Mouse (Mus musculus): Measurements from ENCODE around the gene Fndc11.
"Not testable (repeated sequence)": the region's sequence is repeated elsewhere in the genome, so short reads cannot be mapped to it uniquely, and the experiment has no call there.

Gene Fndc11

DNA sequence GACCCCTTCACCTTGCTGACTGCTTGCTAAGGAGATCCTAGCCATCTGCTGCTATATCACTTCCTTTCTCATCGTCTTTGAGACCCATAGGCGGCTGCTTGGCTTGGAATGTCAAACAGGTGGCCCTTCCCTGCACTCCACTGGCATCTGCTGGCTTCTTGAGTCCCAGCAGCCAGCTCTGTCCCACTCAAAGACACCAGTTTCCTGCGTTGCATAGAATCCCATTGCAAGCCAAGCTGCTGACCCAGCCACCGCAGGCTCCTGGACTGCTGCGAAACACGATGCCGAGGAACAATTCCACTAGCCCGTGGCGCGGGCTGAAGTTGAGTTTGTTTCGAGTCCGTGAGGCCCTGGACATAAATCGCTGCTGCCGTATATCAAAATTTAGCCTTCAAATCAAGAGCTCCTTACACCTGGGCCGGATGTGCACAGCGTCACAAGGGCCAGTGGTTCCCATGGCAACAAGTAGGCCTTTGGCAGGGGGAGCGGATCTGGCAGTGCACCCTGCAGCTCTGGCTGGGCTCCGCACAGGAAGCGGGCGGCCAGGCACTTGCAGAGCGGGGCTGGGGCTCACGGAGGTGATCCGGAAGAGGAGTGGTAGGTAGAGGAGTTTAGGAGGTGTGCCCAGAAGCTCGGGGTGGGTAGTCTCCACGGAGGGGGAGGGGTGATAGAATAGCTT lies at the start of gene Fndc11:
Gene Fndc11 (plus strand): TSS at position 476 of the 679 bp plus-strand sequence.
- DNase-seq = peak; percentile 95

DNA sequence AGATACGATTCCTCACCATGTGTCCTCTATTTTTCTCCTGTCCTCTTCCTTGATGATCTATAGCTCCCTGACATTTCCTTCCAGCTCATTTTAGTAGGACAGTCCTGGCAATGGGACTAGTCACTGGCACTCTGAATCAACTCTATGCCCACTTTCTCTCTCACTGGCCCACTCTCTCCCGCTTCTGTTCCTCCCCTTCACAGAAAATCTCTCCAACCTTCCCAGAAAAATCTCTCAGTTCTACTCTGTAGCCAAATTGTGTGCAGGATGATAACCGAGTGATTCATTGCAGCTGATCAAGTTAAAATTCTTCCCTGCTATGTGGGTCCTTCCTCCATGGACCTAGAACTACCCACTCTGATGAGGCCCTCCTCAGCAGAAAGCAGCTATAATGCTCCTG lies 45.2 kb upstream of the Fndc11 start:
- no peak for DNase-seq

DNA sequence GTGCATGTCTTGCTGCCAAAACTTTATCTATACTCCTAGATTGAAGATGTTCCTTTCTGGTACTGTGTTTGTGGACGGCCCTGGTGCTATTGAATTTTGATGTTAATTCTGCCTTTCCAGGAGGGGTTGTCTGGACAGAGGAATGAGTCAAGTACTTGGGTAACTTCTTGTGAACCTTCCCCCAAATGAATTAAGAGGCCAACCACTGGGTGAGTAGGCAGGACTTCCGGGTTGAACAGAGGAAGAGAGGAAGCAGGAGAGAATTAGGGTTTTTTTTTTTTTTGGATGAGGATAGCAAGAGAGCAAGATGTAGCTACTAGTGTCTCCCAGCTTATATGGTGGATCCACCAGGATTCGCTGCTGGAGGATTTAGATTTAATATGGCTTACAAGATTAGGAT lies 41.8 kb upstream of the Fndc11 start:
- no peak for DNase-seq

DNA sequence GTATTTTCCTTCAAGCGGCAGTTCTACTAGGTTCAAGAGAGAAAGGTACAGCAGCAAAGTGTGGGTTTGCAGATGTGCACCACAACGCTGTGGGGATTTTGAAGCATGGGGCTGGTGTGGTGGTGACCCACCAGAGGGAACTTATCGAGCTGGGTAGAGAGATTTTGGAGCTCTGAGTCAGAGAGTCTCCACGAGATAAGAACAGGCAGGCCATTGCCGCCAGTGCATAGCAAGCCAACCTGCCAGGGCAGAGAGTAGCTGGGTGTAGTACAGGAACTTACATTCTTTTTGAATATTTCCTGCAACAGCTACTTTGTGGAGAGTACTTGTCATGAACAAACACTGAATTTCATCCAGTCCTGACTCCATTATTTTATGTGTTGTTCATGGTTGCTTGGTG lies 41.3 kb upstream of the Fndc11 start:
- DNase-seq = no peak

DNA sequence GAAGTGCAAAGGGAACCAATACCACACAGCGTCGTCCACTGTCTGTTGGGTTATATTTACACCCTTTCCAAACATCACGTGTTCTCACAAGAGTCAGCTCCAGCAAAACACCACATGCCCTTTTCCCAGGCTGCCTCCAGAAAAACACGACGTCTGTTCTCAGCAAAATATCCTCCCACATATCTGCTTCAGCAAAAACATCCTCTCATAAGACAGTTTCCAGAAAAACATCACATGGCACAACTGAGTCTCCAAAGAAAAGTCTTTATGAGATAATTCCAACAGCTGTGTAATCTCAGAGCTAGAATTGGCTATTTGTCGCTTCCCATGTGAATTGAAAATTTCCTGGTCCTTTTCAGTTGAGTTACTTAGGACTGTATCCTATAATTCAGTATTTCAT lies 38.9 kb upstream of the Fndc11 start:
- DNase-seq = no peak

DNA sequence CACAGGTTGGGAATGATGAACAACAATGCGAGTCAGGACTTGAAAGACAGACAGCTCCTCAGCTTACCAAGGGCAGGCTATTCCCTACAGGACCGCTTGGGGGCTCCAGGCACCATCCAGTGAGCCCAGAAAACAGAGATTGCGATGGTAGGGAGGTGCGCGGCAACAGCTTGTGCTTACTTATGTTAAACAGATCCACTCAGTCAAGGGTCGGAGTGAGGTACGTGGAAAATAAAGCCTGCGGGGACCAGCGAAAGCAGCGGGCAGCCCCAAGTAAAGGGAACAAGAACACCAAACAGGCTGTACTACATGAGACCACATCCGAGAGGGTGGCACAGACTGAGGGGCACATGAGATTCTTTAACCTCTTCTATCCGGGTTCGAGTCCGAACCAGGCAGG lies 33.2 kb upstream of the Fndc11 start:
- peak; percentile 89 for DNase-seq

DNA sequence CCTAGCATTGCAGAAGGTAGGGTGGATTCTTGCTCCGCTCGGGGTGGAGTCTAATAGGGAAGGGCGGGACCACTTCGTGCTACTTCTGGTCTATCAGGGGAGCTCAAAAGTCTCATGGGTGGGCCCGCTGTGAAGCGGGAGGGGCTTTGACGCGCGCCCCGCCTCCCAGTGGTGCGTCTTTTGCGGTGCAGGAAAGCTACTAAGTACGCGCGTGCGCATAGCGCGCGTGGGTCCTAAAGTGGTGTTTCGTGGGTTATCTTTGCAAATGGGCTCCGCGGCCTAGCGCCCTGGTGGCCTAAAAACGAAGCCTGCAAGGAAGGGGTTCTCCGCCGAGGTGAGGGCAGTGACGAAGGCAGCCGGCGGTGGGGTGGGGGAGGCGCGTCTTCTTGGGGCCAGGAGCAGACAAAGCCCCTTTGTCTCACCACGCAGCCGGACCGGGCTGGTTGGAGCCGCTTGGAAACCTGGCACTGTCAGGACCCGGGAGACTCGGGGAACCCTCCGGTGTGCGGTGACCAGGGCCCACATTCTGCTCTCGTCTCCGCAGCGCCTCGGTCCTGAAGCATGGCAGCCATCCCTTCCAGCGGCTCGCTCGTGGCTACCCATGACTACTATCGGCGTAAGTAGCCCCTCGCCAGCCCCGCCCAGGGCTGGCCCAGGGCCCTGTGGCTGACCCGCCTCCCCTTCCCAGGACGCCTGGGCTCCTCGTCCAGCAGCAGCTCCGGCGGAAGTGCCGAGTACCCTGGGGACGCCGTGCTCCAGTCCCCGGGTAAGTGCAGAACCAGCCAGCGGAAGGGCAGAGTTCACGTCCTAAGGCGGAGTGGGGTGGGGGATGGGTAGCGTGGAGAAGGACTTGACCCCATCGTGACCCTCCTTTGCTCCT lies 32.5 kb upstream of the Fndc11 start, which contains the start of gene Ppdpf:
Gene Ppdpf (plus strand): TSS at position 127 of the 880 bp plus-strand sequence.
- DNase-seq = peak; percentile 96

DNA sequence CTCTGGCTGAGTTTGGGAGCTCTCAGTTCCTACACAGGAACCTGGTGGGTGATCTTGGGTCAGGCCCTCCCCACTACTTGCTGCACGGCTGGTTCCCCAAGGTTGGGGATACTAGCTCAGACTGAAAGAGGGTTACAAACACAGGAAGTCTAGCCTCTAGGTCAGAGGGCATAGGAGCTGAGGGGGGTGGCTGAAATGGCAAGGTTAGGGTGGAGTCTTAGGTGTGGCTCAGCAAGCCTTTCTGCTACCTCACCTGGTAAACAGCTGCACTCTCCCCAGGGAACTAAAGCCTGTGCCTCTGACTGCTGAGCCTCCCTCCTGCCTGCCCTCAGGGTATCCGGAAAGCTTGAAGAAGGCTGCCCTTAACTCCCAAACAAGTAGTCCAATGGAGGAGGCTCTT lies 31.1 kb upstream of the Fndc11 start:
- peak; percentile 31 for DNase-seq

DNA sequence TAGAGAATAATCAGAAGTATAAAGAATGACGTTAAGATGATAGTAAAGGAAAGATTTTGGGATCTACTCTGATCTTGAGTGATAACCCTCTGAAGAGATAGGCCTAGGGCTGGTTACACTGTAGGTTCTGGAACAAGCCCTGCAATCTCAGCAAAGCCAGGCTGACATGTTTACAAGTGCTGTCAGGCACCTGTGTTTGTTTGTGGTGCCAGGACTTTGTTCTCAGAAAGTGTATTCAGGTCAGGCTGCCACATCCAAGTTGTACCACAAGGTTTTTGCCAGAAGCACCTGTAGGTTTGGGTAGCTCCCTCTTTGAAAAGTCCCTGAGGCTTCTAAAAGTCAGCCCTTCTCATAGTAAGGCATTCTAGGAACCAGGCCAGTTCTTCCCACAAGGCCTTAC lies 30.5 kb upstream of the Fndc11 start:
- DNase-seq = no peak

DNA sequence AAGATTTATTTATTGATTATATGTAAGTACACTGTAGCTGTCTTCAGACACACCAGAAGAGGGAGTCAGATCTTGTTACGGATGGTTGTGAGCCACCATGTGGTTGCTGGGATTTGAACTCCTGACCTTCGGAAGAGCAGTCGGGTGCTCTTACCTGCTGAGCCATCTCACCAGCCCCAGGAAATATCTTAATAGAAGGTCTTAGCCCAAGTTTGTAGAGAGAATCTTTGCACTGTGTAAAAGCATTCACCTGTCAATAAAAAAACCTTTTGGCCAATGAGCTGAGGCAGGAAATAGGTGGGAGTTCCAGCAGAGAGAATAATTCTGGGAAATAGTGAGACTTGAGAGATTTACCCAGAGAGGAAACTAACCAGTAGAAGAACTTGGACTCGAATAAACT lies 28.4 kb upstream of the Fndc11 start:
- DNase-seq = not testable (repeated sequence)

DNA sequence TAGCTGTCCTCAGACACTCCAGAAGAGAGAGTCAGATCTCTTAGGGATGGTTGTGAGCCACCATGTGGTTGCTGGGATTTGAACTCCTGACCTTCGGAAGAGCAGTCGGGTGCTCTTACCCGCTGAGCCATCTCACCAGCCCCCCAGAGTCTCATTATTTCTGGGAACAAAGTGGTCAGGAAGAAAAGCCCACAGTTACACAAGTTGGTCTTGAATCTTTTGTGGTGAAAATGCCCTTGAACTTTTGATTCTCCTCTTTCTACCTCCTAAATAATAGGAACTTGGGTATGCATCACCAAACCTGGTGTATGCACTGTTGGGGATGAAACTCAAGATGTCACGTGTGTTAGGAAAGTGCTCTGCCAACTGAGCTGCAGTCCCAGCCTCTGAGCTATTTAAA lies 27.9 kb upstream of the Fndc11 start:
- no peak for DNase-seq

DNA sequence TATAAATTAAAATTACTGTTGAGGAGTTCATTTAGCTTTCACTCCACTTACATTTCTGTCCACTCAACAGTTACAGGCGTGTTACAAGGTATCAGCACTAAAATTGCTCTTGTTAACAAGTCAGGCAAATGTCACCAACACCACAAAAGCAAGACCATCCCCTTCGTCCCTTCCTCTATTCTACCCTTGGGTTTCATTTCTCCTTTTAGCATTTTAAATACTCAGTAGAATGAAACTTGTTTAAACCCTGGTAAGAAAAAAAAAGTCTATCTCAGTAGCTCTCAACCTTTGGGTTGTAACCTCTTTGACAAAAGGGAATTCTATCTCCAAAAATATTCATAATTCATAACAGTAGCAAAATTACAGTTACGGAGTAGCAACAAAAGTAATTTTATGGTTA lies 26.8 kb upstream of the Fndc11 start:
- no peak for DNase-seq

DNA sequence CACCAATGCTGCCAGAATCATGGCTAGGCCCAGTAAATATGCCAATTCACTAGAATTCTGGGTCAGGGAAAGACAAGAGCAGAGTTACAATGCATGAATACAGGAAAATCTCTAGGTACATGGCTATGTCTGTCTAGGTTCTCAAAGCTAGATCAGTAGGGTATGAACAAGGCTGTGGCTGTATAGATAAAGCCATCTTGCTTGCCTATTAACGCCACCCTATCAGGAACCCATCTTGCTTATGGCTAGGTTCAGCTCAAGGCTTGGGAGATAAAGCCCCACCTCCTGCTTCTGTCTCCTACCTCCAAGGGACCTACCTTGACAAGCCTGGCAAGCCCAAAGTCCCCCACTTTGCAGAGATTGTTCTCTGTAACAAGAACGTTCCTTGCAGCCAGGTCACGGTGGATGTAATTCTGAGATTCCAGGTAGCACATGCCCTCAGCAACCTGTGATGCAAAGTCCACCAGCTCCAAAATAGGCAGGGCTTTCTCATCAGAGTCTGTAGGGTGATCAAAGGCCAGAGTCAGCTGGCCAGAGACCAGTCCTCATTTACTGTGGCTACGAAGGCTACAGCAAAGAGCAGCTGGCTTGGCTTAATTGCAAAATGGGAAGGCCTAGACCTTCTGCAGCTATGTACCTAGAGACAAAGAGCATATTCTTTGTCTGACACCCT lies 23.0 kb upstream of the Fndc11 start:
- no peak for DNase-seq

DNA sequence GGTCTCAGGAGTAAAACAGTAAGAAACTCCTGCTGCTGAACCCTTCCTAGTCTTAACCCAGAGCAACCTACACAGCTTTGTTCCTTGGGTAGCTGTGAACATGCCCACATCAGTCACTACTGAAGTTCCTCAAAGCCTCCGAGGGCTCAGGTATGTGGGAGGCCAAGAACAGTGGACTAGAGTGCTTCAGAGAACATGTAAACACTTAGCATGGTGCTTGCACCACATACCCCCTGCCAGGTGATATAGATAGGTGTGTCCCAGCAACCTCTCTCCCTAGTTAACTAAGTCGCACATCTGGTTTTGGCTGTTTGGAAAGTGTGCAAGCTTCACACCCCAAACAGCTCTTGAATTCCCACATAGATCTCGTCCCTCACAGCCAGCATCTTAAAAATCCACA lies 18.2 kb upstream of the Fndc11 start:
- DNase-seq = no peak

DNA sequence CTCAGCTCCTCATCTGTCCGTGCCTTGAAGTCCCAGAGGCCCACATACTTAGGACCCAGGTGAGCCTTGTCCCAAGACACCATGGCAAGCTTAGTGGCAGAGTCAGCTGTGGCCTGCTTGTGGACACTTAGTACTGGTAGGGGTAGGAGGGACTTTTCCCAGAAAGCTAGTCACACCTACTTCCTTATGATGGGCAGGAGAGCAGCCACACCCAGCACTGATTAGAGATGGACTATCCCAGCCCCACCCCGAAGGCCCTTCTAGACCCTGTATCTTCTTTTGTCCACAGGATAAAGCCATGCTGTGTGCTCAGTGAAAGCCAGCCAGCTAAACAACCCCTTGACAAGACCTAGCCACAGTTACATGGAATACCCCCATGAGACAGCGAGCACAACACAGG lies 17.4 kb upstream of the Fndc11 start, which contains the start of gene Ptk6:
Gene Ptk6 (minus strand): TSS at position 368 of the 400 bp plus-strand sequence.
- no peak for DNase-seq

DNA sequence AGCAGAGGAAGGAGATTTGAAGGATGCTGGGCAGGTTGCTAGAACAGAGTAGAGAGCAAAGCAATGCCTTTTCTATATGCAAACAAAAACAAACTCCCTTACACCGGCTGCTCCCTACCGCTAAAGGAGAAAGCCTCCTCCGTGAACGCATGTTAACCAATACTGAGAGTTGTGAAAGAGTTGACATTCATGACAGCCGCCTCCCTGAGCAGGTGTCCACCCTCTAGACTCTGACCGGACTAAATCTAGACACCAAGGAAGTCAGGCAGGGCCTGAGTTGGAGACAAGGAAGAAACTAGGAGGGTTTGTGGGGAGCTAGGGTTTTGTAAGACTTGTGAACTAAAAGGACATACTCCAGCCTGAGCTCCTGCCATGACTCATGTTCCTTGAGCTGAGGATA lies 16.9 kb upstream of the Fndc11 start:
- no peak for DNase-seq

DNA sequence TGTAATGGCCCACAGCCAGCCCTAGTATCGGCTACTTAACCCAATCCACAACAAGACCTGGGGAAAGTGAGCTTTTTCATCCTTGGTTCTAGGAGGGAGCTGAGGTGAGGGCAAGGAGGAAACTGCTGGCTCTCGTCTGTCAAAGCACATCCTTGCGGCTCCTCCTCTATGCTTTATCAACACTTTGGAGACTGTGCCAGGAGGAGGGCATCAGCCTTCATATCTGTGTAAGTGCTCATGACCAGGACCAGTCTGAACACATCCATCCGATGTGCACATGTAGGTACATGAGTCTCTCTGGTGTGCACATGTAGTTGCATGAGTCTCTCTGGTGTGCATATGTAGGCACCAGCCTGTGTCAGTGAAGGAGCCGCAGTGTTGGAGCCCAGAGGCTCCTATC lies 14.1 kb upstream of the Fndc11 start:
- DNase-seq = no peak

DNA sequence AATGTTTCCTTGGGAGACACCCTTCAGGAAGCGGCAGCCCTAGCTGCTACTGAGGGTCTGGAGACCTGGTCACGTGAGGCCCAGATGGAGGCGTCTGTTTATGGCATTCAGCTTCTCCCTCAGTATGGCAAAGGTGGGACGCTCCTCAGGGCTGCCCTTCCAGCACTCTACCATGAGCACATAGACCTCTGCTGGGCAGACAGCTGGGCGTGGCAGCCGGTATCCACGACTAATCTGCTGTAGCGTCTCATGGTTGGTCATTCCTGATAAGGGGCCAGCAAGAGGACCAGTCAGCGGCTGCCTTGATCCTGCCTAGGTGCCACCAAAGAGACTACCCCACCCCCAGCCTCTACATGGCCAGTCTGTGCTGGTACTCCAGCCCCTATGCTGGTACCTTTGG lies 13.7 kb upstream of the Fndc11 start:
- no peak for DNase-seq

DNA sequence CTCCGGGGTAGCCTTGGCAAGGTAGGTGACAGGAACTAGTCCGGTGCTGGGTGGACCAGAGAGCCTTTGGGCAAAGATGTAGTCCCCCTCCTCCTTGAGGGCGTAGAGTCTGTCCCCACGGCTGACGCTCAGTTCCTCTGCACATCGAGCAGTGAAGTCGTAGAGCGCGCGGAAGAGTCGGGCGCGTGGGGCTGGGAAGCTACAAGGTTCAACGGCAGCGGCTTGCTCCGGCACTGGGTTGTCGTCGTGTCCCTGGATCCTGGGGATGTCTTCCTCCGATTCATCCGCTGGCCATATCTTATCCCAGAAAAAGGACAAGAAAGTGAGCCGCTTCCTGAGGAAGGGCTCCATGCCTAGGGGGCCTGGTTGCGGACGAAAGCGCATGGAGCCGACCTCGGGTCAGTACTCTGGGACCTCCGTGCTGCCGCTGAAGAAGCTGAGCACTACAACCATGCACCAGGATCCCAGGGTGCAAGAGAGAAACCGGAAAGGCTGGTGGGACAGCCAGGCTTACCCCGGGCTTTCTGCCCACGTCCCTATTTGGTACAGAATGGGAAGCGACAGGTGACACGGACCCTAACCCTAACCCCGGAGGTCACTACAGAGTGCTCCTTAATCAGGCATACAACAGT lies 7.3 kb upstream of the Fndc11 start:
- peak; percentile 29 for DNase-seq

DNA sequence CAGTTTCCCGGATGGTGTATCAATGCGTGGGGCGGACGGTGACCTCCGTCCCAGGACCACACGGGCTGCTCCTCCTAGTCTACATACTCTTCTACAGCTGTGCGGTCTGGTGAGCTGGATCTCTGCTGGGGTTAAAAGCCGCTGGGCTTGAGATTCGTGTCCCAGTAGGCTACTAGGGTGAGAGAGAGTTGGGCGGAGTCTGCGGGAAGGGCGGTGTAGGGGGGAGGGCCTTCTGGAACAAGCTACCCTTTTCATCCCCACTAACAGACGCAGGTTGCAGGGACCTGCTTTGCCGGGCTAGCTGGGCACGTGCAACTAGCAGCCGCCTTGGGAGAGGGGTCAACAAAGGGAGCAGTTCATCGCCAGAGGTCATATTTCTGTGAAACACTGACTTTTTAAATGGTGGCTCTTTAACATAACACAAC lies 6.8 kb upstream of the Fndc11 start, which contains the start of gene Srms:
Gene Srms (minus strand): TSS at position 165 of the 425 bp plus-strand sequence.
- DNase-seq = peak; percentile 49

DNA sequence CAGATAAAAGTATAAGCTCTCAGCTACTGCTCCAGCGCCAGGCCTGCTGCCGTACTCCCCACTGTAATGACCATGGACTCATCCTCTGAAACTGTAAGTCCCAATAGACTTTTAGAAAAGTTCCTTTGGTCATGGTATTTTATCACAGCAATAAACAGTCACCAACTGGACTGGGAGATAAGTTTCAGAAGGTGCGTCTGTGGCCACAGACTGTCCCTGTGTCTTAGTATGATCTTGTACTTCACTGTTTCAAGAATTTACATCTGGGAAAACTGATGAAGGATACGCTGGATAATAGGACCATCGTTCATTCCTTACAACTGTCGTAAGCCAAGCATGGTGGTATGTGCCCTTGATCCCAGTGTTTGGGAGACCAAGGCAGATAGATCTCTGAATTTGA lies 3.8 kb upstream of the Fndc11 start:
- no peak for DNase-seq

DNA sequence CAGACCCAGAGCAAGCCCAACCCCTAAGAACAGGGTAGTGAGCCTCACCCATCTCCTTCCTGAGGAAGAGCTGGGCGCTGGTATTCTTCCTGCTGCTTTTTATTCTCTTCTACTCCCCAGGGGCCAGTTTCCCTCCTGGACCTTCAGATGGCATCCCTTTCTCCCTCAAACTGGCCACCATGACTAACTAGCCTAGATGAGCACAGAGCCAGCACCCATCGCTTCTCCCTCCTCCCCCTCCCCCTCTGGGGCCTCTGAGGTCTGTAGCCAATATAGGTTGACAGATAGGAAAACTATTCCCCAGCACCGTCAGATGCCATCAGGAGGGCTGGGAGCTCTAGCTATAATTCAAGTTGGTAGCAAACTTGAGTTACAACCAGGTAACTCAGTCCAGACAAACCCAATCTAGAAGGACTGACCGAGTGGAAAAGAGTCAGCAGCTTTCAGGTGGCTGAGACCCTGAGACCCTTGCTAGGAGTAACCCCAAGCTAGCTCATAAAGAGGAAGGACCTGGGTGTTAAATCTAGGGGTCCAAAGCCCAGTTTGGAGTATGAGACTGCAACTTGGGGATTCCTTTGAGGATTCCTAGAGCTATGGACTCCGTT lies 830 bp upstream of the Fndc11 start:
- peak; percentile 37 for DNase-seq

DNA sequence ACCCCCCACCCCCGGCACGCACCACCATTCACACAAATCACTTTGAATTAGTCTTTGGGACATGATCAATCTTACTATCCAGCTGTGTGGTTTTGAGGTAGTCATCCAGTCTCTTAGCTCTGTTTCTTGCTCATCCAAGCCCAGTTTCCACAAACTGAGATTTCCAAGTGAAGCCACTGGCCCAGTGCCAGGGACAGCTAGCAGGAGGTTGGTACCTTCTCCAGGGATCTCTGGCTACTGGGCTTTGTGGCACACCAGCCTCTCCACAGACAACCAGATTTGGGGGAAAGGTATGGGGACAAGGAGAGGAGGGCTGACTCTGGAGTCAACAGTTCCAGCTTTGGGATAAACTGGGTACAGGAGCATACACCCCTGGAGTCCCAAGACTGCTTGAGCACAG lies 548 bp downstream of the Fndc11 start:
- DNase-seq = peak; percentile 28
